Mouse (Mus musculus): ENCODE results near the gene Suox. TPM values are rescaled to one million over a fixed set of nuclear protein-coding genes. Genes with fewer than 3 reads are reported as not detected.

Gene Suox
- polyA plus RNA-seq, 1 experiment: 7.2 TPM

DNA sequence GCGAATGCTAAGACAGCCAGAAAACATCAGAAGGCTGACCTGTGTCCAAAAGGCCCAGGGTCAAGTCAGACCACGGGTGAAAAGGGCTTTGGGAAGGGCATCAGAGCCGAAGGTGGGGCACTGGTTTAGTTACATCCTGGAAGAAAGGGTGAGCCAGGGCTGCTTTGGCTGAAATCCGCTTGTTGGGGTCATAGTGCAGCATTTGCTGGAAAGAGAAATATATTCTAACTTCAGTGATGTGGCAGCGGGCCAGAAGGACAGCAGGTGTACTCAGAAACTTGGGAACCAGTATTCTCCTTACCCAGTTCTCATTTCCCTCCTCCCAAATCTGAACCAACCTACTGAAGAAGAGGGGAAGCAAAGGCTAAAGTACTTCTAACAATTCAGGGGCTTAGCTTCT lies 25.1 kb upstream of the Suox start:
- TF ChIP-seq CTCF (IDR thresholded peaks at IDR 0.05; ENCODE audit: low read depth, low read length): no peak
- no peak for TF ChIP-seq POLR2A (IDR thresholded peaks at IDR 0.05; ENCODE audit: borderline replicate concordance, low read depth, low read length)
- Histone ChIP-seq H3K4me1 (ENCODE audit: control insufficient read depth, insufficient read depth, low read length) (peaks cover 23% of the 10 kb centered on the region), H3K27ac (ENCODE audit: insufficient read depth, low read depth, low read length) (no peak overlapping the region), H3K4me3 (ENCODE audit: insufficient read depth, low read length) (no peak overlapping the region)

- H3K27ac ChIP-seq (ENCODE audit: insufficient read depth, low read depth, low read length): peak overlapping the region; percentile 70
- H3K4me1 ChIP-seq (ENCODE audit: control insufficient read depth, insufficient read depth, low read length): peaks cover 17% of the 10 kb centered on the region
Measured at GRCm38 (mm10) chr10:128697072-128697725, 23.3 kb upstream of the Suox start.

DNA sequence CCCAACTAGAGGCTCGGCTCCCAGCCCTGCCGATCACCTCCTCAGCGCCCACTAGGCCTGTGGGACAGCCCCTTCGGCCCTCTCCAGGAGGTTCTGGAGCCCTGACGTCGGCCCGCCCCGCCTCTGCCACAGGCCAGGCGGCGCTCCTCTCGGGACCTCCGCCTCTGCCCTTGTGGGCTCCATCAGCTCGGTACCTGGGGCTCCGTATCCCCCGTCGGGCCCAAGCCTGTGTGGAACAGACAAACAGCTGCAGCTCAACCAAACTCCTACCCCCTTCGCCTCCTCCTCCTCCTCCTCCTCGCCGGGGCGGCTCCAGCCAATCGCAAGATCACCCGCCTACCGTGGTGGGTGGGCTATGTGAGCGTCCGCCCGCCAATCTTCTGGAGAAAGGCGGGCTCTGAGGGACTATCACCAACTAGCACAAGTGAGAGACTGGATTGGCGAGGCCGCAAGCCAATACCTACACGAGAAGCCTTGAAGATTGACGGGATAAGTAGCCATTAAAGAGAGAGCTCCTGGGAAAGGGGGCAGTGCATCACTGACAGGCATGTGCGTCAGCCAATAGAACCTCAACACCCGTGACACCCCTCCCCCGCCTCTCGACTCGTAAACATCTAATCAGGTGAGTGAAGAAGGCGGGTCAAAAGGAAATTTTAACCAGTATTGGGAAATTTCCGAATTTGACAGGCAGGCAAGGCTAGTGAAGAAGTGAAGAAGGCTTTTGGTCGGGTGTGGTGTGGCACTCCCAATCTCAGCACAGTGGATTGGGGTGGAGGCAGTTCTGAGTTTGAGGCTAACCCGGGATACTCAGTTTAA lies 22.3 kb upstream of the Suox start, which contains the start of gene Rab5b:
Rab5b (minus strand) TSS at position 273 of the 816 bp plus-strand sequence.
- Histone ChIP-seq H3K4me3 (ENCODE audit: insufficient read depth, low read length) (peak within 1 kb of the TSS; percentile 72), H3K27ac (ENCODE audit: insufficient read depth, low read depth, low read length) (peak within 1 kb of the TSS; percentile 75), H3K4me1 (ENCODE audit: control insufficient read depth, insufficient read depth, low read length) (peaks cover 18% of the 10 kb centered on the region)
- TF ChIP-seq CTCF (IDR thresholded peaks at IDR 0.05; ENCODE audit: low read depth, low read length): no peak
- no peak for TF ChIP-seq POLR2A (IDR thresholded peaks at IDR 0.05; ENCODE audit: borderline replicate concordance, low read depth, low read length)

More at GRCm38 (mm10) chr10:128697072-128697725, 23.3 kb upstream of the Suox start:
- no peak overlapping the region for H3K4me3 ChIP-seq (ENCODE audit: insufficient read depth, low read length)
- TF ChIP-seq POLR2A (IDR thresholded peaks at IDR 0.05; ENCODE audit: borderline replicate concordance, low read depth, low read length) (no peak), CTCF (IDR thresholded peaks at IDR 0.05; ENCODE audit: low read depth, low read length) (no peak)

- TF ChIP-seq CTCF (IDR thresholded peaks at IDR 0.05; ENCODE audit: low read depth, low read length) (no peak), POLR2A (IDR thresholded peaks at IDR 0.05; ENCODE audit: borderline replicate concordance, low read depth, low read length) (no peak)
- Histone ChIP-seq H3K4me3 (ENCODE audit: insufficient read depth, low read length) (peak overlapping the region; percentile 72), H3K4me1 (ENCODE audit: control insufficient read depth, insufficient read depth, low read length) (peaks cover 18% of the 10 kb centered on the region), H3K27ac (ENCODE audit: insufficient read depth, low read depth, low read length) (peak overlapping the region; percentile 75)
Measured at GRCm38 (mm10) chr10:128695411-128695991, 21.6 kb upstream of the Suox start.

GRCm38 (mm10) chr10:128674469-128675008 lies 666 bp upstream of the Suox start:
- Histone ChIP-seq H3K4me1 (ENCODE audit: control insufficient read depth, insufficient read depth, low read length) (peaks cover 4% of the 10 kb centered on the region), H3K27ac (ENCODE audit: insufficient read depth, low read depth, low read length) (no peak overlapping the region)
- no peak for TF ChIP-seq CTCF (IDR thresholded peaks at IDR 0.05; ENCODE audit: low read depth, low read length)
- no peak for TF ChIP-seq POLR2A (IDR thresholded peaks at IDR 0.05; ENCODE audit: borderline replicate concordance, low read depth, low read length)

DNA sequence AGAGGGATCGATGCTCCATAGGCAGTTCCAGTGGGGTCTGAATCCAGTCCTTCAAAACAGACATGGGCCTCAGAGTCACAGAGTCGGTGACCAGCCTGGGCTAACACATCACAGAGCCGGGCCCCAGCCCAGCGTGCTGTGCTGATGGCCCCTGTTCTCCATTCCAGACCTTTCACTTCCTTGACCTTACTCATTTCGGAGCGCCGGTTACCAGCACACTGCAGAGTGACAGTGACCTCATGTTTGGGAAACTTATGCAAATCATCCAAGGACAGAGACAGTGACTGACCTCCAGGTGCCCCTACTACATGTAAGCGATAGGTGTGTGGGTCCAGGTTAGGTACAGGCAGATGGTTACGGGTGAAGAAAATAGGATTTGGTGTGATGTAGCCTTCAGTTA lies 2.7 kb downstream of the Suox start:
- no peak overlapping the region for H3K27ac ChIP-seq (ENCODE audit: insufficient read depth, low read depth, low read length)
- TF ChIP-seq POLR2A (IDR thresholded peaks at IDR 0.05; ENCODE audit: borderline replicate concordance, low read depth, low read length) (no peak), CTCF (IDR thresholded peaks at IDR 0.05; ENCODE audit: low read depth, low read length) (no peak)

More at GRCm38 (mm10) chr10:128674469-128675008, 666 bp upstream of the Suox start:
- H3K4me3 ChIP-seq (ENCODE audit: insufficient read depth, low read length): peak overlapping the region; percentile 82

DNA sequence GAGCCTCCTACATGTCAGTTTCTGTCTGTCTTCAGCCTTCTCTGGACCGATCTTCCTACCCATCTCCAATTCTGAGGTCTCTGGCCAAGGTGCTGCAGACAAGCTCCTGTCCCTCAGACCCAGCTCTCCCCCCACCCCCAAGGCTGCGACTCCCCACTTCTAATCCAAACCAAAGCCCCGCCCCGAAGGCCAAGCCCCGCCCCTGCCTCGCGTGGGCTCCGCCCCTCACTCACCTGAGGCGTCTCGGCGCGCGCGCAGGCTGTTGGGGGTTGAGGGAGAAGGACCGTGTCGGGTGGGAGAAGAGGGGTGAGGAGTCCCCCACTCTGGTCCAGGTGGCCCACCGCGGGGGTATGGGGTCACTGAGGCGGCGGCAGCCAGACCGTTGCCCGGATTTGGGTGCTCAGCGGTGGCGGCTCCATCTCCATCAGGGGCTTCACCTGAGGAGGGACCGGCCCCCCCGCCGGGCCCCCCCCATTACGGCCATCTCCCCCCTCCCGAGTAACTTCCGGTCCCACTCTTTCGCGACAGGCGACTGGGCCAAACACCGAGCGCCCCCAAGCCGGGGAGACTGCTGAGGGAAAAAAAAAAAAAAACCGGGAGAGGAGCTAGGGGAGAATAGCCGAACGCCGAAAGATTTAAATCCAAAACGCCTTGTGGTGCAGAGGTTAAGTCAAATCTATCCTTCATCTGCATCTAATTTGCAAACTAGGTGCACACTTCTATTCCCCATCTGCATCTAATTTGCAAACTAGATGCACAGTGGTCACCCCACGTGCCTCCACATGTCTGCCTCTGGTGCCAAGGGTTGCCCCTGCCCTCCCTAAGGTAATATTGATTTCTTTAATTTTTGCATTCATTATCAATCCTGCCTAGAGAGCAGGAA lies 4.8 kb downstream of the Suox start:
- Histone ChIP-seq H3K4me1 (ENCODE audit: control insufficient read depth, insufficient read depth, low read length) (peaks cover 4% of the 10 kb centered on the region), H3K27ac (ENCODE audit: insufficient read depth, low read depth, low read length) (no peak overlapping the region), H3K4me3 (ENCODE audit: insufficient read depth, low read length) (peak overlapping the region; percentile 53)
- TF ChIP-seq POLR2A (IDR thresholded peaks at IDR 0.05; ENCODE audit: borderline replicate concordance, low read depth, low read length) (no peak), CTCF (IDR thresholded peaks at IDR 0.05; ENCODE audit: low read depth, low read length) (no peak)

More for the DNA sequence above, 2.7 kb downstream of the Suox start:
- H3K4me1 ChIP-seq (ENCODE audit: control insufficient read depth, insufficient read depth, low read length): peaks cover 4% of the 10 kb centered on the region
- no peak overlapping the region for H3K4me3 ChIP-seq (ENCODE audit: insufficient read depth, low read length)

GRCm38 (mm10) chr10:128665806-128666205 lies 8.1 kb downstream of the Suox start:
- no peak for TF ChIP-seq CTCF (IDR thresholded peaks at IDR 0.05; ENCODE audit: low read depth, low read length)
- TF ChIP-seq POLR2A (IDR thresholded peaks at IDR 0.05; ENCODE audit: borderline replicate concordance, low read depth, low read length): no peak
- Histone ChIP-seq H3K4me3 (ENCODE audit: insufficient read depth, low read length) (no peak overlapping the region), H3K27ac (ENCODE audit: insufficient read depth, low read depth, low read length) (no peak overlapping the region), H3K4me1 (ENCODE audit: control insufficient read depth, insufficient read depth, low read length) (no peaks in the 10 kb centered on the region)

DNA sequence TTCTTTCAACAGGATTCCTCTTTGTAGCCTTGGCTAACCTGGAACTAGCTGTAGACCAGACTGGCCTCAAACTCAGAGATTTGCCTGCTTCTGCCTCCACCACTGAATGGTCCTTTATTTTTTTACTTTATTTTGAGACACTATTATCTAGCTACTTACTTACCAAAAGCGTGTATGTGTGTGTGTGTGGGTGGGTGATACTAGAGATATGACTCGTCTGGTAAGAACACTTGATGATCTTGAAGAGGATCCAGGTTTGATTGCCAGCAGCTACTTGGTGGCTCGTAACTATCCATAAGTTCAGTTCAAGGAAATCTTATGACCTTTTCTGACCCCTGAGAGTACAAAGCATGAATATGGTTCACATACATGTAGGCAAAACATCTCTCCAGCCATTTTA lies 8.6 kb downstream of the Suox start:
- Histone ChIP-seq H3K4me1 (ENCODE audit: control insufficient read depth, insufficient read depth, low read length) (no peaks in the 10 kb centered on the region), H3K27ac (ENCODE audit: insufficient read depth, low read depth, low read length) (no peak overlapping the region), H3K4me3 (ENCODE audit: insufficient read depth, low read length) (no peak overlapping the region)
- TF ChIP-seq POLR2A (IDR thresholded peaks at IDR 0.05; ENCODE audit: borderline replicate concordance, low read depth, low read length) (no peak), CTCF (IDR thresholded peaks at IDR 0.05; ENCODE audit: low read depth, low read length) (no peak)

Measured in bone marrow macrophage, adult 2 months (primary cell).